Mouse (Mus musculus) cerebellum, adult 8-10 months (tissue): ENCODE measurements around the gene Clcf1.

Source experiments
- DNase-seq: peaks from one replicate; pipeline ENCODE4 v3.0.0; 2022

The Clcf1 gene

DNA sequence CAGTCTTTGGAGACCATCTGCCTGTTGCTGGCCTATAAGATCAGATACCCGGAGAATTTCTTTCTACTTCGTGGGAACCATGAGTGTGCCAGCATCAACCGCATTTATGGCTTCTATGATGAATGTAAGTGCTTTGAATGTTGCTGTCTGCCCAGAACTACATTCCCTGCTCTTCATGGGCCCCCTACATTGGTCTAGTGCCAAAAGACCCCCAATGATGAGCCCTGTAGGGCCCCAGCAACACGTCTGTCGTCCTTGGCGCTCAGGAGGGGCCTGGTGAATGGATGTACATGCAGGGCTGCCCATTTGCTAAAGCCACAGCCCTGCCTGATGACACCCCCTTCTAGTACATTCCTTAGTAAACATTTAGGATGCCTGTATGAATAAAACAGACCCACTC, 20.9 kb upstream of the Clcf1 start:
- no peak for DNase-seq

DNA sequence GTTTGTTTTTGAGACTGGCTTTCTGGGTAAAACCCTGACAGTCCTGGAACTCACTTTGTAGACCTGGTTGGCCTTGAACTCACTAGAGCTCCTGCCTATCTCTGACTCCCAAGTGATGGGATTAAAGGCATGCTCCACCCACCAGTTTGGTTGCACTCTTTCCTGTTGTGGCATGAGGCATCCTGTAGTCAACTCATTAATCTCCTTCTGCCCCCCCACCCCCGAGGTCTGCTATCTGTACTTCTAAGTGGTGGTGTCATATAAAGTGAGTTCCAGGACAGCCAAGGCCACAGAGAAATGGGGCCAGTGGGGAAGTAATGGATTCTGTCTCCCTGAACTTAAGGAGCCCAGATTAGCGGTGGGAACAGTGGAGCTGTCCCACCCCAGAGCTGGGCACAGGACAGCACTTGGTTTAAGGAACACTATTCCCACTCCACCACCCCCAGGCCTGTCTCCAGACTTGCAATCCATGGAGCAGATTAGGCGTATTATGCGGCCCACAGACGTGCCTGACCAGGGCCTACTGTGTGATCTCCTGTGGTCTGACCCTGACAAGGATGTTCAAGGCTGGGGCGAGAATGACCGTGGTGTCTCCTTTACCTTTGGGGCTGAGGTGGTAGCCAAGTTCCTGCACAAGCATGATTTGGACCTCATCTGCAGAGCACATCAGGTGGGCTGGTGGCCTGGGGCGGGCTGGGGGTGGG, 19.9 kb upstream of the Clcf1 start:
- DNase-seq, result no peak

DNA sequence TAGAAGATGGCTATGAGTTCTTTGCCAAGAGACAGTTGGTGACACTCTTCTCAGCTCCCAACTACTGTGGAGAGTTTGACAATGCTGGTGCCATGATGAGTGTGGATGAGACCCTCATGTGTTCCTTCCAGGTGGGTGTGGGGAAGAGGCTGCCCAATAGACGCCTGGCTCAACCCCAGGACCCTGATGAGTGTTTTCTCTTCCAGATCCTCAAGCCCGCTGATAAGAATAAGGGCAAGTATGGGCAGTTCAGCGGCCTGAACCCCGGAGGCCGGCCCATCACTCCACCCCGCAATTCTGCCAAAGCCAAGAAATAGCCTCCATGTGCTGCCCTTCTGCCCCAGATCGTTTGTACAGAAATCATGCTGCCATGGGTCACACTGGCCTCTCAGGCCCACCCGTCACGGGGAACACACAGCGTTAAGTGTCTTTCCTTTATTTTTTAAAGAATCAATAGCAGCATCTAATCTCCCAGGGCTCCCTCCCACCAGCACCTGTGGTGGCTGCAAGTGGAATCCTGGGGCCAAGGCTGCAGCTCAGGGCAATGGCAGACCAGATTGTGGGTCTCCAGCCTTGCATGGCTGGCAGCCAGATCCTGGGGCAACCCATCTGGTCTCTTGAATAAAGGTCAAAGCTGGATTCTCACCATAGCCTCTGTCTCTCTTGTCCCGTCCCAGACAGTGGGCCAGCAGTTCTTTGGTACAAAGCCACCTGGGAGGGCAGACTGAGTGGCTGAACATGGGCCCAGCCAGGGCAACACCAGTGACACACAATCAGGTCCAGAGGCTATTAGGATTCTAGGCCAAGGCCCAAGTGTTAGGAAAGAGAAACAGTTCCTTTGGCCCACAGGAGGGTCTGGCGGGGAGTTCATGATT, 19.0 kb upstream of the Clcf1 start:
- peak; percentile 81 for DNase-seq

DNA sequence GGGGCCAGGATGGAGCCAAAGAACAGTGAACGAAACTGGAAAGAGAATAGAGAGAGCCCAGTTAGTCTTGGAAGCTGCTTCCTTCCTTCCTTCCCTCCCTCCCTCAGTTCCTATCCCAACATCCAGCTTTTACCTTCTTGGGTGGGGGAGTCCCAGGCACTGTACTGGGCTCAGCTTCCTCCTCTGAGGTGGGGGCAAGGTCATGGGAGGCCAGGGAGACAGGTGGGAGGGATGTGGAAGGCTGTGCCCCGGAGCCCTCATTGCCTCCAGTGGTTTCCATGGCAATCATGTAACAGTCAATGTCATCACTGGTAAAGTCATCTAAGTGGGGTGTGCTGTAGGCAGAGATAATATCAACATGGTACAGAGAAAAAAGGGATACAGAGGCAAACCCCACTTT, 18.0 kb upstream of the Clcf1 start:
- DNase-seq, result no peak

DNA sequence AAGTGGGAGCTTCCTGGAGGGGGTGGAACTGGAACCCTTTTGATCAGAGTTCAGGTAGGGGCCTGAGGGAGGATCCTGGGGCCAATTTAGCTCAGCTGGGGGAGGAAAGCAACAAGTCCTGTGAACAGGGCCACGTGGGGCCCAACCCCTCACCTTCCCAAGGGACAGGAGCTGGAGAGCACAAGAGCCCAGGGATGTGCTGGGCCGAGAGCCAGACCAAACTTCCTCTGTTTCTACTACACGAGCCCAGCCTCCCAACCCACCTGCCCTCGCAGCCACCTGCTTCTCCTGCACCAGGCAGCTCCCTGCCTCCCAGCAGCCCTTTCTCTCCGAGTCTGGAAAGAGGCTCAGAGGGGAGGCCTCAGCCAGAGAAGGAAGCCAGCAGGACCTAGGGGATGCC, 17.5 kb upstream of the Clcf1 start:
- no peak for DNase-seq

DNA sequence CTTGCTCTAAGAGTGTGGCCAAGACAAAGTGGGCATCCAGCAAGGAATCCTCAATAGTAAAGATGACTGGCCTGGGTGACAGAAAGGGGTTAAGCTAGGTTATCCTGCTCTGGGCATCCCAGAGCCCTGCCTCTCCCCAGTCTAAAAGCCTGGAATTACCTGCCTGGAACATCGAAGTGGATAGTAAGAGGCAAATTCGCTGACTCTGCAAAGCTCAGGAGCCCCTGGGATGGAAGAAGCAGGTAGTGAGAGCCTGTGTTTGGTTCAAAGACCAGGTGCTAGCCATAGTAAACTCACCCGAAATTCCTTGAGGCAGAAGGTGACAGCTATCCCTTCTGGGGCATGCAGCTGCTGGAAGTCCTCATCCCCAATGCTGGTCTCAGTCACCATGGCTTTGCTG, 16.9 kb upstream of the Clcf1 start:
- no peak for DNase-seq

DNA sequence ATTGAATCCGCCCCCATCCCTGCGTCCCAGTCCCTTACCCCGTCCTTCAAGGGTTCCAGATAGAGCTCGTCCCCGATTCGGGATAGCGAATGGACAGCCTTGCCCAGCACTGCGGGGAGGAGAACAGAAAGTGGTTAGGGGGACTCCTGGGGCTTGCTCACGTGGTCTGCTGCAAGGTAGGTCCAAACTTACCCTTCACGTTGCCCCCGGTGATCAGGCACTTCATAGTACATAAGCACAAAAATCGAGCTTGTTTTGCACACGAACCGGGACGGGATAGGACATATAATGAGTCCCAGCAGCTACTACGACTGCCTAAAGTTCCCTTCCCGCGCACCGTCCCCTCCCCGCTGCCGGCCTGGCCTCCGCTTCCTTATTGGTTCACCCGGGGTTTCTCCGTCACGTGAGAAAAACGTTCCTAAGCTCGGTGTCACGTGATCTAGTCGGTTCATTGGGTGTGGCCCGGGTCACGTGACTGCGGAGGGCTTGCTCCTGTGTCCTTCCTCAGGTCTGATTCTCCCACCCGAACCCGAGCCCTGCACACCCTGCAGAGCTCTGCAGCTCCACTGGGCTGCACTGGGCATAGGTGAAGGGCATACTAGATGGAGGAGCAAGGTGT, 12.6 kb upstream of the Clcf1 start, which contains the start of gene Rad9a:
Gene Rad9a, minus strand, starts transcription at position 372 of the 619 bp plus-strand sequence.
- peak; percentile 96 for DNase-seq

DNA sequence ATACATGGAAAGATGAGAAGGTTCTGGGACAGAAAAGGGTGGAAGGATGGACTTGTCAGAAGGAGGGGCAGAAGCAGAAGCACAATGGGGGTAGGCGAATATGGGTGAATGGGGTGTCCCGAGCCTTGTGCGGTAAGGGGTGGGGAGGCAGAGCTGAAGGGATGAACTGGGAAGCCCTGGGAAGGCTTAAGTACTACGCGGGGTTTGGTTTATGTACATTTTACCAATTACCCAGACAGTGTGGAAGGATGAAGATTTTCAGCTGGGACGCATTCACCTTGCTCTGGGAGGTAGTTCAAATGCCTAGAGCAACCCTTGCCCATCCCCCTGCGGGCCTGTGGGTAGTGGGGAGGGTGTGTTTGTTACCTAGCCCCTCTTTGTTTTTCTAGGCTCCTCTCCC, 11.9 kb upstream of the Clcf1 start:
- no peak for DNase-seq

DNA sequence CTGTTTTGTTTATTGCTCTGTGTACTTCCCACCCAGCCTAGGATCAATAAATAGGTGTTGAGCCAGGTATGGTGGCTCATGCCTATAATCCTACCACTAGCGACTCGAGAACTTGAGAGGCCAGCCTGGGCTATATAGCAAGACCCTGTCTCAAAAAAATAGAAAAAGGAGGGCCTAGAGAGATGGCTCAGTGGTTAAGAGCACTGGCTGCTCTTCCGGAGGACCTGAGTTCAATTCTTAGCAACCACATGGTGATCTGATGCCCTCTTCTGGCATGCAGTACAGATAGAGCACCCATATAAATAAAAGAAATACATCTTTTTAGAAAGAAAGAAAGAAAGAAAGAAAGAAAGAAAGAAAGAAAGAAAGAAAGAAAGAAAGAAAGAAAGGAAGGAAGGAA, 10.9 kb upstream of the Clcf1 start:
- DNase-seq, result no peak

DNA sequence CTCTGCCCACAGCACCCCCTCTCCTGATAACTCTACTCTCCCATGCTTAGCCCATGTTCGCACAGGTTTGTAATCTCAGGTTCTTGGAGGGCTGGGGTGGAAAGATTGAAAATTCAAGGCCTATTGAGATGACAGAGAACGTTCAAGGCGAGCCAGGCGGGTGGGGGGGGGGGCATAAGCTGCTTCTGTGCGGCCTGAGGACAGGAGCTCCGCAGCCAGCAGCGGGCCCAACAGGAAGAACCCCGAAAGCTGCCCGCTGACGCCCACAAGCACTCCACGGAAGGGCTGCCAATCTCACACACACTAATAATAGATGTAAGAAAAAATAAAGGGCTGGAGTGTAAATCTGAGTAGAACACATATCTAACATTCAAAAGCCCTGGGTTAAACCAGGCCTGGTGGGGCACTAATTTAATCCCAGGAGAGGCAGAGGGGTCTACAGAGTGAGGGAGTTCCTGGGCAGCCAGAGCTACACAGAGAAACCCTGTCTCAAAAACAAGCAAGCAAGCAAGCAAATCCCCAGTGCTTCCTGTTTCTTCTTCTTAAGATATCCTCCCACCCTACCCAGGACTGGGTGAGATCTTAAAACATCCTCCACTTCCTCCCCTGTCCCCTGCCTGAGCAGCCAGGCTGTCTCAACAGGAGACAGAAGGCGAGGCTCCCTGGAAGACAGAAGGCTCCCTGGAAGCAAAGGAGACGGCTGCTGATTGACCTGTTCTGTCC, 10.3 kb upstream of the Clcf1 start:
- DNase-seq, result no peak

DNA sequence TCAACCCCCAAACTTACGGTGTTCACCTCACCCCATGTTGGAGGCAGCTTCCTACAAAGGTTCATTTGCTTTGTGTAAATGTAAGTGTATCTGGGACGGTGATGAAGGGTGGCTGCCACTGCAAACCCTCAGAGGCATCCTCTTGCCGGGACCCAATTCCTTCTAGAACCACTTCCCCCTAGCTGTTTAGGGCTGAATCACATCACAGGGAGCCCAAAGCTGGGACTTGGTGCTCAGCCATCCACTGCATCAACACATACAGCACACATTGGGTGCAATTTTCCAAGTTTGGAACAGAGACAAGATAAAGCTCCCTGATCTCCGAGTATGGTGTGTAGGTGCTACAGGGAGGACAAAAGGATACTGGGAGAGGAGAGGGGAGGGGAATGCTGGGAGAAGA, 9.1 kb upstream of the Clcf1 start:
- DNase-seq, result no peak

DNA sequence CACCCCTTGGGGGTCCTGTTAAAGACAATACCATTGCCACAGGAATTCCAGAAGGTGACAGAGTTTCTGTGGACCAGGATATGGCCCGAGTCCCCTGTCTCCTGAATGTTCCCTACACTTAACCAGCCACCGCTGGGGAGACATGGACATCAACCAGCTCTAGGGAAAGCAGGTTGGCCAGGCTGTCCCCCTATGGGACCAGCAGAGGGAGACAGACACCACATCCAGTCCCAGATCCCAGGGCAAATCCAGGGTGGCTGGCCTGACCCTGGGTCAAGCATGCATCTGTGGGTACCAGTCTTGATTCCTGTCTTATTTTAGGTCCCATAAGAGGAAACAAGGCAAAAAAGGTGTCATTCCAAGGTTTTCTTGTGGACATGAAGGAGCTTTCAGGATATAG, 7.1 kb upstream of the Clcf1 start:
- DNase-seq, result peak; percentile 65

DNA sequence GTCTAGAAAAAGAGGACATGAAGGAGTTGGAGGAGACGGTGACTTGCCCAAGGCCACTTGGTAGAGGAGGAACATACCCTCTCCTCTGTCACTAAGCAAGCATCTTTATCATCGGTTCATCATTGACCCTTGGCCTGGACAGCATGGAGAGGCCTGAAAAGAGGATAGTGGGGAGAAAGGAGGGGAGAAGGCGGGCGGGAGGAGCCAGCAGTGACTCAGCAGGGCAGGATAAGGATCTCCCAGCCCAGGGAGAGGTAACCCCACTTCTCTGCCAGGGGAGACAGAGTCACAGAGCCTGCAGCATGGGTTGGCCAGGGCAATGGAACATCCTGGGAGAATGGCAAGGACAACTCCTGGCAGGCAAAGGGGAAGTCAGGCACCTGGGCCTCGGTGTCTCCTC, 5.5 kb upstream of the Clcf1 start:
- DNase-seq, result no peak

DNA sequence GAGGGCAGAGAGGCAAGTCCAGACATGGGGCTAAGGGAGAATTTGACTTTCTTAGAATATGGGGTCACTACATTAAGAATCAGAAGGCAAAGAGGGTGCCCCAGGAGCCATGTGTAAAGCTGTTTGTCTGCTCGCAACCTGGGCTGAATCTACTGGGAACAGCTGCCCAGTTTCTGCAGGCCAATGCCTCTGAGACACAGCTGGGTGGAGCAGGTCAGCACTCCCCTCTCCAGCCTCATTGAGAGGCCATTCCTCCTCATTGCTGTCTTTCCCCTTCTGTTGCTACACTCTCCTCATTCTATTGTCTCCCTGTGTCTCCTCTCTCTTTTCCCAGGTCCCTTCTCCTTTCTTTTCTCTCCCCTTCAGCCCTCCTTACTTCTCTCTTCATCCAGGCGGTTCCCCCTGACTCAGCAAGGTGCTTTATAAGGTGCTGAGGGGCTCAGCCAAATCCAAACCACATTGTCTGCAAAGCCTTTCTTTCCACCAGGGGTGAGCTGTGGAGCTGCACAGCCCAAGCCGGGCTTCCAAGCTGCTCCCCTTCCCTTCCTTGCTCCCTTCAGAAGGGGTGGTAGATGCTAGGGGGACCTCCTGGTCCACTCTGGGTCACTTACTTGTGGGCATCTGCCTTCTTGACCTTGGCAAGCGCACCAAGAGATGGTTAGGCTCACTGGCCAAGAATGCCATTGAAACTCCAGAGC, 2.0 kb upstream of the Clcf1 start:
- no peak for DNase-seq

DNA sequence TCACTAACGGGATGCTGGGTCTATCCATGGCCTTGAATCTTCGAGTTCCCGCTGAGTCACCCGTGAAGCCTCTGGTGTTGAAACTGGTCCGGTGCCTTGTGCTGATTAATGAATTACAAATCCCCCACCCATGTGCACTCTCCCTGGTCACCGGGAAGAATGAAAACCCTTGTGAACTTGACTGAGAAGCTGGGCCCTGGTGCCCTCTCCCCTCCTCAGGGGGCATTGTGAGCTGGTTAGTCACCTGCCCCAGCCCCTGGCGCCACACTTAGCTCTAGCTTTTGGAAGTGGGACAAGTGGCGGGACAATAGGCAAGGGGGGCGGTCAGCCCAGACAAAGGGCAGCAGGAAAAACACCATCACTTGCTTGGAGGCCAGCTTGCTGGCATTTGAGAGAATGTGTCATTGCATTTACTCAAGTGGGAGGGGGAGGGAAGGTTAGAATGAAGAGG, 489 bp upstream of the Clcf1 start:
- no peak for DNase-seq

DNA sequence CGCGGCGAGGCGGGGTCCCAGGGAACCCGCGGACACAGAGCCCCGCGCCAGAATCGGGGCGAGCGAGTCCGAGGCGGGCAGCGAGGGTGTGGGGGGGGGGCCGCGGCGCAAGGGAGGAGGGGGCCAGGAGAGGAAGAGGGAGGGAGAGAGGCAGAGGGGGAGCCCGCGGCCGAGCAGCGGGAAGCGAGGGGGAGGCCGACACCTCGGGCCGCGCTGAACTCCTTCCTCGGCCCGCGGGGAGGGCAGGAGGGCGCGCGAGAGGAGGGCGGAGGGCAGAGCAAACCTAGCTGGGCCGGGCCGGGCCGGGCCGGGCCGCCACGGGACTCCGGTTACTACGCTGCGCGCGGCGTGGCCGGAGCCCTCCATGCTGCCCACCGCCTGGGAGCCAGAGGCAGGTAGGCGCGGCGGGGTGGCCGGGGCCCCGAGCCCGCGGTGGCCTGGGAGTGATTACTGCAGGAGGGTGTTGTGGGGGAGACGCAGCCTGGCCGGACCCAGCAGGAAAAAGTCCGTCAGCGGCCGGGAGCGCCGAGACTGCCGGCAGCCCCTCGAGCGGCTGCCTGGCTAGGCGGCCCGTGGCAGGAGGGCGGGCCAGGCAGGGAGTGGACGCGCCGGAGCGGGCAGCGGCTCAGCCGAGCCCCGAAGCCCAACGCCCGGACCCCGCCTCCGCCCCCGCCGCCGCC, 873 bp downstream of the Clcf1 start:
- DNase-seq, result no peak

DNA sequence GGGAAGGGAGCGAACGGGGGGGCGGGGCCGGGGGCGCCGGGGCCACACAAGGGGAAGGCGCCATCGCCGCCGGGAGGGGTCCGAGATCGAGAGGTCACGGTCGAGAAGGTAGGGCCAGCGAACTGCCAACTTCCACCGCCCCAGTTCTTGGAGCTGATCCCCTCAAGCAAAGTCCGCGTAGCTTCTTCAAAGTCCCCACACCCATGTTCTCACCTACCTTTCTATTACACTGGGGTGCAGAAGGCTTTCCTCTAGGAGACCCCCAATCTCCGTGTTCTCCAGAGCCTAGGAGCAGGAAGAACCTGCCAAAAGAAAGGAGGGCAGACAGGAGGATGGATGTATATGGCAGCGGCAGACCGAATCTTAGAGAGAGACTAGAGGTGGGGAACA, 1.4 kb downstream of the Clcf1 start:
- DNase-seq, result no peak

DNA sequence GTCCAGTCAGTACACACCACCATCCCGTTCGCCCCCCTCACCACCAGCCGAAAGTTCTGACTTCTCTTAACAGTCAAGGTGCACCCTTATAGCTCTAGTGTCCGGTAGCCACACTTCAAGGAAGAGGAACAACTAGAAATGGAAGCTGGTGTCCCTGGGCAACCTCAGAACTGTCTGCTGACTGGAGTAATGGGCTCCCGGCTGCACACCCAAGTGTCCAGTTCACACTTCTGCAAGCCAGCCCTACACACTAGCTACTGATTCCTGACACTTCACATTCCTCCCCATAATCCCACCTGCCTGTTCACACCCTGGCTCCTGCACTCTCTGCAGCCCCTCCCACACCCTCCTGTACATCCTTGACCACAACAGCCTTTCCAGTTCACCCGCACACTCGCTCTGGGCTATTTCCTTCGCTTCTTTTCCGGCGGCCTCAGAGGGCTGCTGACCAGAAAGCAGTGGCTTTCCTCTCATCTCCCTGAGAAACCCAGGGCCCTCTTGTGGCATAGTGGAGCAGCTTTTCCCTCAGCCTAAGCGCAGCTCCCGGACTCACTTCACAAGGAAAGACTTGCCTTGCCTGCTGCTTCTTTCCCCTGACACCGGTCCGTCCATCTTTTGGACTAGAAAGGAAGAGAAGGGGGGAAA, 2.1 kb downstream of the Clcf1 start:
- no peak for DNase-seq

DNA sequence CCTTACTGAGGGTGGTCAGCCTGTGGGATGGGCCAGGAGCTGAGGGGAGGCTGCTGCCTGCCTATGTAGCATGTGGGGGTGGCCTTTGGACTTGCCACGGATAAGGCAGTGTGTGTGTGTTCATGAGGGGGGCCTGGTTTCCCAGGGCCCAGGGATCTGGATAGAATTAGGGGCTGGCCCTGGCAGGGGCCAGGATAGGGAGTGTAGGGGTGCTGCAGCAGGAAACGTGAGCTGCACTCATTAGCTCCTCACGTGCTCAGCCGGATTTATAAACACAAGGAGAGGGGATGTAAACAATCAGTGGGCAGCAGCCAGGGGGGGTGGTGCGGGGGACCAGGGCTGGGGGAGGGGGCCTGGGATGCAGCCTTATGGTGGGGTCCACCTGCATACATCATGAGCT, 3.1 kb downstream of the Clcf1 start:
- no peak for DNase-seq

DNA sequence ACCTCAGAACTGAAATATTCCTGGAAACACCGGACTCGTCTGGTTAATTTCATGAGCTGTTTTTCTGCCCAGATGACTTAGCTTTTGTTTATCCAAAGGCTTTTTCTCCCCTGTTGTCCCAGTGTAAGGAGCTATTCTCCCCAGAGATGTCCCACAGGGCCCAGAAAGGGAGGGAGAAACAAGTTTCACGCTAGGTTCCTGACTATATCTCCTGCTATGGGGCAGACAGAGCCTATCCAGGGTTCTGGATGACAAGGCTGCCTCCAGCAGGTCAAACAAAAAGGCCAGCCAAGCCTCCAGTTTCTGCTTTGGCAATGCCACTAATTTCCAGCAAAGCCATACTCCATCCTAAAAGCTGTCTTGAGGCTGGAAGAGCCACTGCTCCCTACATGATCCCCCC, 3.8 kb downstream of the Clcf1 start:
- no peak for DNase-seq

DNA sequence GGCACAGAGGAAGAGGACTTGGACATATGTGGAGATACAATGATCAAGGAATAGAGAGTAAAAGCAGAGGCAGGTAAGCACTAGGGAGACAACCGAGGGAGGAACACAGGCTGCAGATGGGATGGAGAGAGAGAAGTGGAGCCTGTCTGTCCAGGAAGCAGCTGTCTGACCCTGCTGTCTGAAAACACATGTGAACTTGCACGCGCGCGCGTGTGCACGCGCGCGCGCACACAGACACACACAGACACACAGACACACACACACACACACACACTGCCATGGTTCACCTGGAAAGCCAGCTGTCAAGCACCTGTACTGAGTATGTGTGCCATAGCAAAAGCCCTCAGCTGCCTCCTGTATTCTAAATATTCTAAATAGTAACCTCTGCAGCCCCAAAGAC, 4.3 kb downstream of the Clcf1 start:
- DNase-seq, result no peak

DNA sequence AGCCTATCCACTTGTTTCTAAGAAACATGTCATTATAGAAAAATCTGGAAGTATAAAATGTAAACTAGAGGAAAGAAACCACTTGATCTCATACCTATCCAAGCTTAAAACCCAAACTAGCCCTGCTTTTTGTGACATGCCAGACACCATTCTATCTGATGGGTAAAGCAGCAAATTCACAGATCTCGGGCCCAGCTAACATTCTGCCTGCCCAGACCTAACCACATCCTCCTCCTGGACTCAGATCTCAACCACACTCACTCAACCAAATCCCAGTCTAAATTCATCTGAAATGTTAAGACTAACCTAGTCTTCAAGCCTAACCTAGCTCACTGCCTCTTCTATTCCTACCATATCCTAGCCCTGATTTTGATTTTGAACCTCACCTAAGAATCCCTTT, 4.7 kb downstream of the Clcf1 start:
- DNase-seq, result no peak
